Mouse (Mus musculus) spleen, adult 2 months (tissue): ENCODE data around the gene Aggf1.

Experiments used
- CTCF ChIP-seq: fragments of 200-500 bp; IDR thresholded peaks from 2 replicates; pipeline ENCODE4 v1.5.1; 2011; ENCODE audit warnings: mild to moderate bottlenecking, inconsistent platforms; ENCODE audit not compliant: insufficient read depth, insufficient read length, insufficient replicate concordance; ENCODE audit errors: extremely low read depth
- POLR2A ChIP-seq: fragments of 200-500 bp; IDR thresholded peaks from 2 replicates; pipeline ENCODE4 v1.6.1; 2011; ENCODE audit warnings: low read depth, low read length, inconsistent platforms

GRCm38 (mm10) chr13:95312016-95312415 is 63.1 kb downstream of the Aggf1 start:
- TF ChIP-seq CTCF (no peak), POLR2A (no peak)
